Mouse (Mus musculus): ENCODE measurements around the gene Tppp. TPM values are rescaled to one million over a fixed set of nuclear protein-coding genes. Genes with fewer than 3 reads are reported as not detected.

Tppp gene
- polyA plus RNA-seq (2014; fragmentation: Nextera tagmentation; extraction: Ambion mirVana), result 1.4 and 1.8 TPM in 2 replicates

DNA sequence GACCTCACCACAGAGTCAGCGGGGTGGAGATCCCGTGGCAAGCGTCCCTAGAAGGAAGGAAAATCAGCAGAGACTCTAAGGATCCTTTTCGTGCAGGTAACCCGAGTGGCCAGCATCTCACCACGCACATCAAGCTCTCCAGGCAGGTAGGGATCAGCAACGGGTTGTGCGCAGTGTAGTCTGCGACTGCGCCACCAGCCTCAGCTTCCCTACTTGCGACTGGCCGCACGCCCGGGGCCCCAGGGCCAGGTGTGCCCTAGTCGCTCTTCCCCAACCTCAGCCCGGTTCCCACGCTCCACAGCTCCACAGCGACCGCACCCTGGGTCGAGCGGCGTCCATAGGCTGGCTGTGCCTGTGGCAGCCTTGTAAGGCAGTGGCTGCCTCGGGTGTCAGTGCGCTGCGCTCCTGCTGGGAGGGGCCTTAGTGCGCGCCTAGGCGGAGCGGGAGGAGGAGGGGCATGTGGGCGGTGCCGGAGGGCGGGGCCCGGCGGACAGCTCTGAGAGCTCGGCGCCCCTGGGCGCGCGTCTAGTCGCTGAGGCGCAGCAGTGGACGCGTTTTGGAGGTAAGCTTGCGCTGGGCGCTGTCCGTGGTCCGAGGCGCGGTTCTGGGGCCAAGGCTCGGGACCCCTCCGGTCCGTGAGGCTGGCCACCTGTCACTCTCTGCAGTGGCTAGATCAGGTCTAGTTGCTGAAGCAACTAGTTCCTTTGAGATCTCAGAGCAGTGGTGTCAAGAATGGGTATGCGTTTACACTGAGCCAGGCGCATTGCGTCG lies at the start of gene Tppp:
Tppp (plus strand) TSS at position 460 of the 771 bp plus-strand sequence.
- Histone ChIP-seq H3K9me3 (ENCODE audit: control insufficient read depth, low read depth, low read length) (no peaks in the 10 kb centered on the region), H3K27ac (ENCODE audit: low read length) (no peak within 1 kb of the TSS), H3K4me2 (replicated peaks; ENCODE audit: low read depth, low read length) (peak within 1 kb of the TSS; percentile 100), H3K36me3 (ENCODE audit: control insufficient read depth, insufficient read depth, low read length) (no peaks in the 10 kb centered on the region), H3K27me3 (ENCODE audit: control insufficient read depth, insufficient read depth, low read length) (0 out of 2 replicates have a peak, but pooled peaks cover 6% of the 10 kb centered on the region), H3K4me3 (ENCODE audit: low read depth, low read length) (peak within 1 kb of the TSS; percentile 48), H3K9ac (replicated peaks; ENCODE audit: low read depth, low read length) (no peak within 1 kb of the TSS), H3K4me1 (ENCODE audit: control insufficient read depth, insufficient read depth, low read length) (0 out of 2 replicates have a peak, but pooled peaks cover 2% of the 10 kb centered on the region)
- ATAC-seq (ENCODE audit: insufficient number of reproducible peaks, insufficient read depth, low FRiP score, low read depth), result peak; percentile 95
- WGBS, result under 1% methylated on average over 51 of the region's 56 CpGs

DNA sequence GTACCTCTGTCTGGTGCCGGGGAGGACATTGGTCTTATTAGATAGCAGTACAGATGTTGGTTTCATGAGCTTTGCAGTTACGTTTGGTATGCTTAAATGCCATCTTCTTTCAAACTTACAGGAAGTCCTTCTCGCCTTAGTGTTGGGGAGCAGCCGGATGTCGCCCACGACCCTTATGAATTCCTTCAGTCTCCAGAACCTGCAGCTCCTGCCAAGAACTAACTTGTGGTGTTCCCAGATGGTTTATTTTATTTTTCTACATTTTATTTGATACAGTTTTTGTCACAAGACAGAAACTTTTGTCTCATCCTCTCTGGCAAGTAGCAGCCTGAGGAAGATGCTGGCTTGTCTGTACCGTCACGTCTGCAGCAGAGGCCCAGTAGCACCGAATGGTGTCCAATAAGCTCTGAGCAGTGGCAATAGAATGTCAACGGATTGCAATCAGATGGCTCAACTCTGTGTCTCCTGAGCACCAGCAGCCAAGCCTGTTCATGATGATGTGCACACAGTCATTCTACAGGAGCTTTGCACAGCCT lies 49.0 kb upstream of the Tppp start:
- ATAC-seq (ENCODE audit: insufficient number of reproducible peaks, insufficient read depth, low FRiP score, low read depth), result no peak
- no peak overlapping the region for H3K27ac ChIP-seq (ENCODE audit: low read length)
- no peak overlapping the region for H3K4me2 ChIP-seq (replicated peaks; ENCODE audit: low read depth, low read length)
- no peaks in the 10 kb centered on the region for H3K4me1 ChIP-seq (ENCODE audit: control insufficient read depth, insufficient read depth, low read length)
- peaks cover 51% of the 10 kb centered on the region for H3K36me3 ChIP-seq (ENCODE audit: control insufficient read depth, insufficient read depth, low read length)
- no peaks in the 10 kb centered on the region for H3K27me3 ChIP-seq (ENCODE audit: control insufficient read depth, insufficient read depth, low read length)
- WGBS, result 93% methylated on average over 10 of the region's 10 CpGs
- no peaks in the 10 kb centered on the region for H3K9me3 ChIP-seq (ENCODE audit: control insufficient read depth, low read depth, low read length)
- no peak overlapping the region for H3K4me3 ChIP-seq (ENCODE audit: low read depth, low read length)
- no peak overlapping the region for H3K9ac ChIP-seq (replicated peaks; ENCODE audit: low read depth, low read length)

DNA sequence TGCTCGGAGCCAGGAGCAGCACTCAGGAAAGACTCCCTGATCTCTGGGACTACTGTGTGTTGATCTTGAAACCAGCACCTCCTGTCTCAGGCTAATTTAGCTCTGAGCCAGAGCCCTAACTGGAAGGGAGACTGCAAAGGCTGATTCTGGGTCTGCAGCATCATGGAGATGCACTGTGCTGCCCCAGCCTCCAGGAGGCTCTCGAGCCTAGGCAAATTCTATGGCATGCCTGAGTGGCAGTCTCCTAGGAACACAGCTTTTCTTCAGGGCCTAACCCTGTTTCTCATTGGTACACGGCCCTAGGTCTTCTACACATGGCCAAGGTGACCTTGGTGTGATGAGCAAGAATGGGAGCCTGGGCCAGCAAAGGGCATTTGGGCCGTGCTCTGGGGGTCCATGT lies 48.0 kb upstream of the Tppp start:
- Histone ChIP-seq H3K4me1 (ENCODE audit: control insufficient read depth, insufficient read depth, low read length) (no peaks in the 10 kb centered on the region), H3K36me3 (ENCODE audit: control insufficient read depth, insufficient read depth, low read length) (peaks cover 41% of the 10 kb centered on the region), H3K9ac (replicated peaks; ENCODE audit: low read depth, low read length) (no peak overlapping the region), H3K4me3 (ENCODE audit: low read depth, low read length) (no peak overlapping the region), H3K9me3 (ENCODE audit: control insufficient read depth, low read depth, low read length) (no peaks in the 10 kb centered on the region), H3K4me2 (replicated peaks; ENCODE audit: low read depth, low read length) (no peak overlapping the region), H3K27me3 (ENCODE audit: control insufficient read depth, insufficient read depth, low read length) (no peaks in the 10 kb centered on the region), H3K27ac (ENCODE audit: low read length) (no peak overlapping the region)
- WGBS, result 87% methylated on average over 4 of the region's 4 CpGs
- ATAC-seq (ENCODE audit: insufficient number of reproducible peaks, insufficient read depth, low FRiP score, low read depth), result no peak

DNA sequence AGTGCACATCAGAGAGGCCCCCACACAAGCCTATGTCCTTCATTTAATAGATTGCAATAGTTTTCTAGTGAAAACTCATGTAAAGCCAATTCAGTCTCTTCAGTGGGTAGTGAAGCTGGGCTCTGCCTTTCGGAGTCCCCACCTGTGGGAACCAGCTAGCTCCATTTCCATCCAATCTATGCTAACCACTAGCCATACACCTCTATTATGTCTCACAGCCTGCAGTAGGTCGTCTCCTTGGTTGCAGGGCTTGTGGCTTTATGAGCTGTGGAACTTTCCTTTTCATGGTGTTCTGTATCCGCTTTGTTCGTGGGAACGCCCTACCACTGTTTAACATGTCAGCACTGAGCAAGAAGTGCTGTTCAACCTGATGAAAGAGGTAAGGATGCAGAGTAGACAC lies 45.7 kb upstream of the Tppp start, which contains the start of gene Zdhhc11:
Zdhhc11 (plus strand) TSS at position 301 of the 400 bp plus-strand sequence.
- Histone ChIP-seq H3K9me3 (ENCODE audit: control insufficient read depth, low read depth, low read length) (no peaks in the 10 kb centered on the region), H3K9ac (replicated peaks; ENCODE audit: low read depth, low read length) (no peak within 1 kb of the TSS), H3K4me3 (ENCODE audit: low read depth, low read length) (no peak within 1 kb of the TSS), H3K4me2 (replicated peaks; ENCODE audit: low read depth, low read length) (no peak within 1 kb of the TSS), H3K4me1 (ENCODE audit: control insufficient read depth, insufficient read depth, low read length) (no peaks in the 10 kb centered on the region), H3K36me3 (ENCODE audit: control insufficient read depth, insufficient read depth, low read length) (peaks cover 24% of the 10 kb centered on the region), H3K27me3 (ENCODE audit: control insufficient read depth, insufficient read depth, low read length) (no peaks in the 10 kb centered on the region), H3K27ac (ENCODE audit: low read length) (no peak within 1 kb of the TSS)
- 80% methylated on average over 5 of the region's 5 CpGs for WGBS
- no peak for ATAC-seq (ENCODE audit: insufficient number of reproducible peaks, insufficient read depth, low FRiP score, low read depth)

DNA sequence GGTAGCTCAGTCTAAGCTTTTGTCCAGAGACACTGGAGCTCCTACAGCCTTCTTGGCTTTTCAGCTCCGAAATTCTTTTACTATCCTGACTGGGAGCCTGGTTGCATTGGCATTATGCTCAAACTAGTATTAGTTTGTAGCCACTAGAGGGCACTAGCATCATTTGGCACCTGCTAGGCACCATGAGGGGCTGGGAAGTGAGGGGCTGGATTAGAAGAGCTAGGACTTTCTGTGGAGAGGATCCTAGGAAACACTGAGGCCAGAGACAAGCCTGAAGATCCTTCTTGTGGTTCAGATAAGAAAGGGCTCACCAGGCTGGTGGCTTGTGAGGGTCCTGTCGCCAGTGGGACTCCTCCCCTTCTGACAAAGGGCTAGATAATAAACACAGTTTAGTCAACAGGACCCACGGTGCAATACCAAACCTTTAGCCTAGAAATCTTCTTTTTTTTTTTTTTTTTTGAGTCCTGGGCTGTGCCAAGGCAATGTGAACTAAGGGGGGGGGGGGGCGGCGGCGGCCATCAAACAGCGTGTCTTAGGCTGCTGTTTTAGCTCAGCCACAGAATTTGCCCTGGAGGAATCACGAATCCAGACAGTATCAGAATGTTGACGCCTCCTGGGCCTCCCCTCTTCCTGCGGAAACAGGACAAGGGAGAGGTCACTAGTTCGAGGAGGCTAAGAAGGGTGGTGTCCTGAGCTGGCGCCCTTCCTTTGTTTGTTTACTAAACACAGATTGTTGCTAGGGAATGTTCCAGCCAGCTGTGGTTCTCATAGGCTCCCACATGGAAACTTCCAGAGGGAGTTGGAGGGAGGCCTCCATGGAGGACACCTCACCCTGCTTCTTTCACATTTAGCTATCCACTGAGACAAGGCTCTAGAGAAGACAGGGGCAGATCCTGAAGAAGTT lies 38.4 kb upstream of the Tppp start:
- no peak overlapping the region for H3K4me3 ChIP-seq (ENCODE audit: low read depth, low read length)

DNA sequence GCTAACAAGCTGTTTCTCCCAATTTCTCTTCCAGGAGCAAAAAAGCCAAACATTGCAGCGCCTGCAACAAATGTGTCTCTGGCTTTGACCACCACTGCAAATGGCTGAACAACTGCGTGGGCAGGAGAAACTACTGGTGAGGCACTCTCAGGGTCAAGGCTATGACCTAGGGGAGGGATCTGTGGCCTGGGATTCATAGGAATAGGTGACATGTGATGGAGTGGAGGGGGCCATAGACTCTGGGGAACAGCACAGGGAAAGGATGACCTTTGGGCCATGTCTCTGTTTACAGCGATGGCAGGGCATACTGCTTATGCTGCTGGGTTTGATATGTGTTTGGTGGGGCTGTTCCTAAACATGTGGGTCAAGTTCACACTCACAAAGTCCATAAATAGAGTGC lies 34.7 kb upstream of the Tppp start:
- WGBS, result 89% methylated on average over 3 of the region's 3 CpGs
- H3K4me1 ChIP-seq (ENCODE audit: control insufficient read depth, insufficient read depth, low read length), result peaks cover 3% of the 10 kb centered on the region; the same call in 1 of the 2 replicates
- H3K27ac ChIP-seq (ENCODE audit: low read length), result no peak overlapping the region
- no peaks in the 10 kb centered on the region for H3K36me3 ChIP-seq (ENCODE audit: control insufficient read depth, insufficient read depth, low read length)
- no peak overlapping the region for H3K4me2 ChIP-seq (replicated peaks; ENCODE audit: low read depth, low read length)
- no peaks in the 10 kb centered on the region for H3K9me3 ChIP-seq (ENCODE audit: control insufficient read depth, low read depth, low read length)
- ATAC-seq (ENCODE audit: insufficient number of reproducible peaks, insufficient read depth, low FRiP score, low read depth), result no peak
- no peaks in the 10 kb centered on the region for H3K27me3 ChIP-seq (ENCODE audit: control insufficient read depth, insufficient read depth, low read length)
- no peak overlapping the region for H3K4me3 ChIP-seq (ENCODE audit: low read depth, low read length)
- H3K9ac ChIP-seq (replicated peaks; ENCODE audit: low read depth, low read length), result no peak overlapping the region

More for the DNA sequence above, 38.4 kb upstream of the Tppp start:
- Histone ChIP-seq H3K27me3 (ENCODE audit: control insufficient read depth, insufficient read depth, low read length) (no peaks in the 10 kb centered on the region), H3K9me3 (ENCODE audit: control insufficient read depth, low read depth, low read length) (no peaks in the 10 kb centered on the region), H3K4me2 (replicated peaks; ENCODE audit: low read depth, low read length) (no peak overlapping the region), H3K36me3 (ENCODE audit: control insufficient read depth, insufficient read depth, low read length) (no peaks in the 10 kb centered on the region), H3K9ac (replicated peaks; ENCODE audit: low read depth, low read length) (no peak overlapping the region), H3K4me1 (ENCODE audit: control insufficient read depth, insufficient read depth, low read length) (peaks cover 3% of the 10 kb centered on the region; the same call in 1 of the 2 replicates), H3K27ac (ENCODE audit: low read length) (no peak overlapping the region)
- 29% methylated on average over 12 of the region's 12 CpGs for WGBS
- ATAC-seq (ENCODE audit: insufficient number of reproducible peaks, insufficient read depth, low FRiP score, low read depth), result peak; percentile 72; the same call in 1 of the 2 replicates

DNA sequence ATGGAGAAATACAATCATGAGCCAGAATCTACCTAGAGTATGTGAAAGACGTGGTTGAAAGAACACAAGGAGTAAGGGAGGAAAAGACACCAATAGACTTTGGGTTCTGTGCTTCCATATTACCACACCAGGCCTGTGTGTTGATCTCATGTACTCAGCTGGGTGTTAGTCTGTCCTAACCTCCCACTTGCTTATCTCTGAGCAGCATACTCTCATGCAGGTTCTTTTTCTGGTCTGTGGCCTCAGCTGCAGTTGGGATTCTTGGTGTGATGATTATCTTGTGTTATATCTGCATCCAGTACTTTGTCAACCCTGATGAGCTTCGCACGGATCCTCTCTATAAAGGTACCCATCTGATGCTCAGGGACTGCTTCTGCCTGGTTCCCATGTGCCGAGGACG lies 32.3 kb upstream of the Tppp start:
- no peak overlapping the region for H3K9ac ChIP-seq (replicated peaks; ENCODE audit: low read depth, low read length)
- no peaks in the 10 kb centered on the region for H3K4me1 ChIP-seq (ENCODE audit: control insufficient read depth, insufficient read depth, low read length)
- H3K27me3 ChIP-seq (ENCODE audit: control insufficient read depth, insufficient read depth, low read length), result no peaks in the 10 kb centered on the region
- no peaks in the 10 kb centered on the region for H3K9me3 ChIP-seq (ENCODE audit: control insufficient read depth, low read depth, low read length)
- no peak for ATAC-seq (ENCODE audit: insufficient number of reproducible peaks, insufficient read depth, low FRiP score, low read depth)
- H3K36me3 ChIP-seq (ENCODE audit: control insufficient read depth, insufficient read depth, low read length), result no peaks in the 10 kb centered on the region
- H3K4me3 ChIP-seq (ENCODE audit: low read depth, low read length), result no peak overlapping the region
- H3K27ac ChIP-seq (ENCODE audit: low read length), result no peak overlapping the region
- WGBS, result 84% methylated on average over 5 of the region's 5 CpGs
- no peak overlapping the region for H3K4me2 ChIP-seq (replicated peaks; ENCODE audit: low read depth, low read length)

DNA sequence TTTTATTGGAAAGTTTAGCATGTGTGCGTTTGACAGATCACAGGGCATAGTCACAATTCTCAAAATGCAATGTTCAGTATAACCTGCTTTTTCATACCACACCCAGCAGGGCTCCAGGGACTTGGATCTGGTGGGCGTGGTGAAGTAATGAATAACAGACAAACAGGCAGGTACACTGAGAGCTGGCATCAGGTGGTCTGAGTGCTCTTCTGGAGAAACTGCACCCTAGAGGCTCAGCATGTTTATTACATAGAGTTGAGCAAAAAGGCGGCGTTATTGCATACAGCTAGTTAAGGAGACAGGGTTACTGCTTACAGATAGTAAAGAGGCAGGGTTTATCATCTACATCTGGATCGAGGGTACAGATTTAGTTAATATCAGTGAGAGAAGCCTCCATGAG lies 18.9 kb upstream of the Tppp start:
- WGBS, result 64% methylated on average over 5 of the region's 5 CpGs
- no peak for ATAC-seq (ENCODE audit: insufficient number of reproducible peaks, insufficient read depth, low FRiP score, low read depth)

More for the DNA sequence above, 18.9 kb upstream of the Tppp start:
- Histone ChIP-seq H3K27me3 (ENCODE audit: control insufficient read depth, insufficient read depth, low read length) (no peaks in the 10 kb centered on the region), H3K36me3 (ENCODE audit: control insufficient read depth, insufficient read depth, low read length) (no peaks in the 10 kb centered on the region), H3K4me2 (replicated peaks; ENCODE audit: low read depth, low read length) (no peak overlapping the region), H3K27ac (ENCODE audit: low read length) (no peak overlapping the region), H3K9me3 (ENCODE audit: control insufficient read depth, low read depth, low read length) (no peaks in the 10 kb centered on the region), H3K9ac (replicated peaks; ENCODE audit: low read depth, low read length) (no peak overlapping the region), H3K4me1 (ENCODE audit: control insufficient read depth, insufficient read depth, low read length) (no peaks in the 10 kb centered on the region), H3K4me3 (ENCODE audit: low read depth, low read length) (no peak overlapping the region)
